Mouse (Mus musculus): ENCODE results near the gene 1810024B03Rik. TPM values are rescaled to one million over a fixed set of nuclear protein-coding genes. Genes with fewer than 3 reads are reported as not detected.

The 1810024B03Rik gene
- polyA plus RNA-seq, 1 experiment from 2014 or later: 2.8 TPM

Other genes starting within 250 kb of the 1810024B03Rik start
- gene Ap4e1, start 199.6 kb downstream of the 1810024B03Rik start, polyA plus RNA-seq (2016; fragmentation: Nextera tagmentation; extraction: Ambion mirVana): 13.2 TPM in 2 replicates
- gene Blvra, start 137.6 kb downstream of the 1810024B03Rik start, polyA plus RNA-seq (2016; fragmentation: Nextera tagmentation; extraction: Ambion mirVana): 24.0 and 25.3 TPM in 2 replicates
- 58.5 and 59.6 TPM in 2 replicates for gene Ncaph, start 74.3 kb downstream of the 1810024B03Rik start, polyA plus RNA-seq (2016; fragmentation: Nextera tagmentation; extraction: Ambion mirVana)
- 14.5 and 15.3 TPM in 2 replicates for gene Itpripl1, start 64.8 kb downstream of the 1810024B03Rik start, polyA plus RNA-seq (2016; fragmentation: Nextera tagmentation; extraction: Ambion mirVana)
- gene Snrnp200, start 106 bp upstream of the 1810024B03Rik start, polyA plus RNA-seq (2016; fragmentation: Nextera tagmentation; extraction: Ambion mirVana): 71.9 and 76.8 TPM in 2 replicates
- 64.1 and 64.5 TPM in 2 replicates for gene Ciao1, start 39.5 kb upstream of the 1810024B03Rik start, polyA plus RNA-seq (2016; fragmentation: Nextera tagmentation; extraction: Ambion mirVana)
- gene Tmem127, start 39.6 kb upstream of the 1810024B03Rik start, polyA plus RNA-seq (2016; fragmentation: Nextera tagmentation; extraction: Ambion mirVana): 37.5 and 41.7 TPM in 2 replicates
- gene Stard7, start 61.9 kb upstream of the 1810024B03Rik start, polyA plus RNA-seq (2016; fragmentation: Nextera tagmentation; extraction: Ambion mirVana): 88.4 and 88.7 TPM in 2 replicates
- gene Dusp2, start 127.9 kb upstream of the 1810024B03Rik start, polyA plus RNA-seq (2016; fragmentation: Nextera tagmentation; extraction: Ambion mirVana): 9.7 TPM in 2 replicates
- not detected in 2 replicates for gene Astl, start 130.4 kb upstream of the 1810024B03Rik start, polyA plus RNA-seq (2016; fragmentation: Nextera tagmentation; extraction: Ambion mirVana)
- gene Adra2b, start 154.9 kb upstream of the 1810024B03Rik start, polyA plus RNA-seq (2016; fragmentation: Nextera tagmentation; extraction: Ambion mirVana): 1.3 TPM in 2 replicates
- 0.14 TPM in 2 replicates for gene Gpat2, start 216.9 kb upstream of the 1810024B03Rik start, polyA plus RNA-seq (2016; fragmentation: Nextera tagmentation; extraction: Ambion mirVana)
- gene Fahd2a, start 236.3 kb upstream of the 1810024B03Rik start, polyA plus RNA-seq (2016; fragmentation: Nextera tagmentation; extraction: Ambion mirVana): 26.3 and 29.2 TPM in 2 replicates

All from neural tube, embryonic 12.5 days (tissue).